Mouse (Mus musculus) urinary bladder, adult 2 months (tissue): ENCODE measurements around the gene Cdc20. TPM values are rescaled to one million over a fixed set of nuclear protein-coding genes. Genes with fewer than 3 reads are reported as not detected.

Experiments
- DNase-seq: peaks from one replicate; pipeline ENCODE4 v3.0.0; 2022; ENCODE audit warnings: low spot score
- polyA plus RNA-seq: library from polyadenylated mRNA; depleted of rRNA; stranded (reverse); fragments of >200 nt; gene quantifications from 2 replicates; pipeline ENCODE4 v1.2.3, GENCODE M21; 2012; rRNA removed

Cdc20 gene
- polyA plus RNA-seq, 1 experiment: 7.2 TPM

- no peak for DNase-seq
Observed at GRCm38 (mm10) chr4:118417112-118417797, 19.9 kb downstream of the Cdc20 start.

- DNase-seq: no peak
Observed at GRCm38 (mm10) chr4:118416329-118416728, 20.8 kb downstream of the Cdc20 start.

GRCm38 (mm10) chr4:118415779-118416178, 21.4 kb downstream of the Cdc20 start:
- no peak for DNase-seq

GRCm38 (mm10) chr4:118413553-118413952, 23.6 kb downstream of the Cdc20 start:
- DNase-seq: no peak

- no peak for DNase-seq
Observed at GRCm38 (mm10) chr4:118410871-118411270, 26.3 kb downstream of the Cdc20 start.

- peak; percentile 83 for DNase-seq
Observed at GRCm38 (mm10) chr4:118409142-118409900, 27.8 kb downstream of the Cdc20 start, which contains the start of the genes Szt2 and Med8. Szt2 (minus strand) TSS chr4:118409273. Med8 (plus strand) TSS chr4:118409337.

GRCm38 (mm10) chr4:118402701-118403100, 34.5 kb downstream of the Cdc20 start:
- no peak for DNase-seq

GRCm38 (mm10) chr4:118401918-118402317, 35.2 kb downstream of the Cdc20 start:
- no peak for DNase-seq

GRCm38 (mm10) chr4:118401421-118401820, 35.7 kb downstream of the Cdc20 start:
- no peak for DNase-seq

GRCm38 (mm10) chr4:118398400-118398799, 38.8 kb downstream of the Cdc20 start:
- no peak for DNase-seq

GRCm38 (mm10) chr4:118396433-118396832, 40.7 kb downstream of the Cdc20 start:
- no peak for DNase-seq

GRCm38 (mm10) chr4:118395289-118395688, 41.9 kb downstream of the Cdc20 start:
- DNase-seq: no peak

- DNase-seq: no peak
Observed at GRCm38 (mm10) chr4:118394505-118394904, 42.6 kb downstream of the Cdc20 start.

- DNase-seq: no peak
Observed at GRCm38 (mm10) chr4:118390146-118390545, 47.0 kb downstream of the Cdc20 start.

GRCm38 (mm10) chr4:118387316-118387715, 49.8 kb downstream of the Cdc20 start:
- DNase-seq: no peak

GRCm38 (mm10) chr4:118383271-118383670, 53.9 kb downstream of the Cdc20 start:
- DNase-seq: no peak

Other genes with a start within 250 kb of the Cdc20 start
- 67.7 and 98.4 TPM in 2 replicates for gene Ptprf, start 145.9 kb downstream of the Cdc20 start, polyA plus RNA-seq
- 13.4 and 20.7 TPM in 2 replicates for gene Szt2, start 28.1 kb downstream of the Cdc20 start, polyA plus RNA-seq
- gene Med8, start 28.0 kb downstream of the Cdc20 start, polyA plus RNA-seq: 61.8 and 80.6 TPM in 2 replicates
- gene Elovl1, start 9.3 kb downstream of the Cdc20 start, polyA plus RNA-seq: 167 and 193 TPM in 2 replicates
- 0.06 TPM in 2 replicates for gene Mpl, start 20.2 kb upstream of the Cdc20 start, polyA plus RNA-seq
- gene Tie1, start 52.7 kb upstream of the Cdc20 start, polyA plus RNA-seq: 21.7 and 25.1 TPM in 2 replicates
- 11.7 and 15.8 TPM in 2 replicates for gene 2610528J11Rik, start 89.6 kb upstream of the Cdc20 start, polyA plus RNA-seq
- 10.7 and 15.5 TPM in 2 replicates for gene Tmem125, start 106.7 kb upstream of the Cdc20 start, polyA plus RNA-seq
- gene Cfap57, start 183.4 kb upstream of the Cdc20 start, polyA plus RNA-seq: 0.04 and 0.08 TPM in 2 replicates
- gene Ebna1bp2, start 183.4 kb upstream of the Cdc20 start, polyA plus RNA-seq: 63.4 and 72.6 TPM in 2 replicates
- gene Olfr62, start 221.6 kb upstream of the Cdc20 start, polyA plus RNA-seq: not detected in 2 replicates